Mouse (Mus musculus): ENCODE results near the gene Irgm1. TPM values are rescaled to one million over a fixed set of nuclear protein-coding genes. Genes with fewer than 3 reads are reported as not detected.

Gene Irgm1
- total and polyA plus RNA-seq, 3 experiments = 25.7 to 58.1 (median 49.0) TPM

DNA sequence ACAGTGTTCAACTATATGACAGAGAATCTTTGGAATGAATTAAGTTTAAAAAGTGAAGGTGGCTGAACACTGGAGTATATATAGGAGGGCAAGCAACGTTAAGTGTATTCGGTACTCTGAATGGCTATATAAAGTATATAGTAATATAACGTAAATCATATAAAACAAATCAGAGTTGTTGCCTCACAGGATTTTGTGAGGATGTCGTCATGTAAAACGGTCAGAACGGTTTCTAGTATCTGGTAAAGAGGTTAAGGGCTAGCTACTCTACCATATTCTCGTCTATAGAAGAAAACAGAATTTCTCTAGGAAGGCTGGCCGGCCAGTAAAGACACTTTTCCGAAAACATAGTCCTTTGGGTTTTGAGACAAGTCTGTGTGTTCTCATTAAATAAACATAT is 53.7 kb downstream of the Irgm1 start:
- no peaks in the 10 kb centered on the region for H3K9me3 ChIP-seq (replicated peaks; ENCODE audit: low read length)
- in situ Hi-C loops (cut with MboI; ENCODE audit: low pct_ligation_motif_present, low pct_unique_long_range_greater_than_20kb, low sequenced_read_pairs) = loop anchor here (5.0 kb wide), 1 partner anchor 35 kb away; no protein-coding TSS in a partner anchor

DNA sequence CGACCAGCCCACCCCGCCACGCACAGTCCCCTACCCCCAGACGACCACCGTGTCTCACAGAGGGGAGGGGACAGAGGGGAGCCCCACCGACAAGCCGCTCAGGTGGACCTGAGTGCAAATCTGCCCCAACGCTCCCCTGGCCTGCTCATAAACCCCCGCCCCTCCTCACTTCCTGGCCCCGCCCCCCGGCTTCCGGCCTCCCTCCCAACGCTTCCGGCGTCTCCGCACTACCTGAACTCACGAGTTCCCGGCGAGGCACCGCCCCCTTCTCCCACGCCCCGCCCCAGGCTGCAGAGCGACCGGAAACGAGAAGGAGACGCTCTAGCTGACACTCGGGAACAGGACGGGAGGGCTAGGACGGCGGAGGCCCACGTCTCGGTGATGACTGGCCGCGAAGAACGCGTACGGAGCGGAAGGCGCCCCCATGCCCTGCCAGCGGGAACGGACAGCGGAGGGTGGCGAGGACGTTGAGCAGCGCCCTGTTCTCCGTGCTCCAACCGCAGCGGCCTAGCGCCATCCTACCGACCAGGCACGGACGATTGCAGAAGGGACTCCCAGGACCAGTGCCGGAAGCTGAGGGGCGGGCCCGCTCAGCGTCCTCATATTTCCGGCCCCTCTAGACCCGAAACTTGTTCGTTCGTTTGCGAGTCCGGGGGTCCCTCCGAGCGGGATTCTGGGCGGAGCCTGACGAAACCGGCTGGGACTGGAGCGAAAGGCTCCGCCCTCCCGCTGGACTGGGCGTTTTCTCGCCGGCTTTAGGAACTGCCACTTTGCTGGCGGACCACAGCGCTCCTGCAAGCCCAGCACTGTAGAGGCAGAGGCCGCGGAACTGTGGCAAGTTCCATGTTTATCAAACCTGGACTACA is 54.5 kb downstream of the Irgm1 start, which contains the start of gene Trim41:
Gene Trim41, minus strand, starts transcription at position 554 of the 866 bp plus-strand sequence.
- dilution Hi-C loops (cut with MboI; ENCODE audit: extremely low pct_ligation_motif_present, extremely low pct_unique_long_range_greater_than_20kb, low sequenced_read_pairs) = no loop called here
- Histone ChIP-seq H3K79me2 (replicated peaks; ENCODE audit: control insufficient read depth, extremely low read depth, insufficient read depth, poor library complexity, severe bottlenecking) (peaks cover 27% of the 10 kb centered on the region), H3K4me1 (ENCODE audit: control insufficient read depth in 1 of 2, insufficient read depth in 2 of 2) (peaks cover 9 to 62% of the 10 kb centered on the region in 2 experiments)
- TF ChIP-seq POLR2A (IDR thresholded peaks at IDR 0.05; ENCODE audit: low read depth, low read length) = peak; percentile 88
- TF ChIP-seq SMC3 (IDR thresholded peaks at IDR 0.05; ENCODE audit: low read depth, low read length) = no peak
- TF ChIP-seq TCF12 (IDR thresholded peaks at IDR 0.05; ENCODE audit: low read depth, low read length) = peak; percentile 53
- no peak for TF ChIP-seq ZNF384 (IDR thresholded peaks at IDR 0.05; ENCODE audit: low read depth, low read length)
- TF ChIP-seq USF1 (IDR thresholded peaks at IDR 0.05; ENCODE audit: low read depth, low read length) = no peak
- no peak for TF ChIP-seq MAFK (IDR thresholded peaks at IDR 0.05; ENCODE audit: insufficient replicate concordance, low read length)
- TF ChIP-seq POLR2AphosphoS2 (IDR thresholded peaks at IDR 0.05; ENCODE audit: low read depth, low read length) = peak; percentile 64; the same call in 1 of the 2 replicates
- peak; percentile 92 for TF ChIP-seq MAZ (IDR thresholded peaks at IDR 0.05; ENCODE audit: low read depth, low read length)
- no peak for TF ChIP-seq ZC3H11A (IDR thresholded peaks at IDR 0.05; ENCODE audit: low read depth, low read length)
- peak; percentile 71 for TF ChIP-seq ZMIZ1 (IDR thresholded peaks at IDR 0.05; ENCODE audit: low read depth, low read length)
- TF ChIP-seq IRF4 (IDR thresholded peaks at IDR 0.05; ENCODE audit: low read depth, low read length) = no peak; the same call in none of the 2 replicates
- 0 out of 2 replicates have a peak, but pooled peaks have one; percentile 67 for TF ChIP-seq TBP (conservative IDR thresholded peaks at IDR 0.05; ENCODE audit: low read depth, low read length)
- peak; percentile 55; the same call in 1 of the 2 replicates for TF ChIP-seq CHD2 (IDR thresholded peaks at IDR 0.05; ENCODE audit: low read length)
- TF ChIP-seq MYC (IDR thresholded peaks at IDR 0.05; ENCODE audit: low read depth, low read length) = no peak
- peak; percentile 91 for TF ChIP-seq HCFC1 (IDR thresholded peaks at IDR 0.05; ENCODE audit: low read depth, low read length)
- no peak for TF ChIP-seq JUND (conservative IDR thresholded peaks at IDR 0.05; ENCODE audit: low read depth, low read length)
- peak; percentile 75; the same call in 1 of the 2 replicates for TF ChIP-seq MAX (IDR thresholded peaks at IDR 0.05; ENCODE audit: low read length)
- no peak for TF ChIP-seq PAX5 (IDR thresholded peaks at IDR 0.05; ENCODE audit: low read length)
- no peak; the same call in none of the 2 replicates for TF ChIP-seq ETS1 (conservative IDR thresholded peaks at IDR 0.05; ENCODE audit: low read depth, low read length)
- no peak for TF ChIP-seq ZKSCAN1 (IDR thresholded peaks at IDR 0.05; ENCODE audit: borderline replicate concordance, low read depth, low read length)
- peak; percentile 37 for TF ChIP-seq NRF1 (IDR thresholded peaks at IDR 0.05; ENCODE audit: low read depth, low read length)
- TF ChIP-seq SIN3A (IDR thresholded peaks at IDR 0.05; ENCODE audit: low read length) = peak; percentile 91
- TF ChIP-seq MEF2A (IDR thresholded peaks at IDR 0.05; ENCODE audit: borderline replicate concordance, low read depth, low read length) = peak; percentile 49
- TF ChIP-seq NELFE (IDR thresholded peaks at IDR 0.05; ENCODE audit: low read depth, low read length) = peak; percentile 88
- peak; percentile 85 for TF ChIP-seq MXI1 (IDR thresholded peaks at IDR 0.05; ENCODE audit: low read depth, low read length)
- TF ChIP-seq USF2 (conservative IDR thresholded peaks at IDR 0.05; ENCODE audit: low read depth, low read length) = no peak

More for the DNA sequence above, 53.7 kb downstream of the Irgm1 start:
- dilution Hi-C loops (cut with MboI; ENCODE audit: extremely low pct_ligation_motif_present, extremely low pct_unique_long_range_greater_than_20kb, low sequenced_read_pairs) = no loop called here
- no peak for DNase-seq (ENCODE audit: extremely low read depth)
- Histone ChIP-seq H3K4me1 (ENCODE audit: control insufficient read depth in 1 of 2, insufficient read depth in 2 of 2) (peaks cover 9 to 66% of the 10 kb centered on the region in 2 experiments), H3K36me3 (replicated peaks in 1 of 2; ENCODE audit: control insufficient read depth in 1 of 2, insufficient read depth in 1 of 2, low read length in 1 of 2) (peaks cover 12 to 30% of the 10 kb centered on the region in 2 experiments), H3K27ac (ENCODE audit: insufficient read depth, low read depth) (0 out of 2 replicates have a peak overlapping the region, but pooled peaks have one; percentile 50), H3K9ac (ENCODE audit: insufficient read depth, low read depth) (peak overlapping the region; percentile 88), H3K27me3 (replicated peaks) (no peaks in the 10 kb centered on the region), H3K4me3 (replicated peaks in 1 of 3; ENCODE audit: low read depth in 2 of 3, low read length in 2 of 3, poor library complexity in 1 of 3) (peak overlapping the region; percentile 65 to 94 (median 85)), H3K79me2 (replicated peaks; ENCODE audit: control insufficient read depth, extremely low read depth, insufficient read depth, poor library complexity, severe bottlenecking) (peaks cover 27% of the 10 kb centered on the region), H3K4me2 (ENCODE audit: insufficient read depth, low read depth, poor library complexity, severe bottlenecking) (peak overlapping the region; percentile 88)
- TF ChIP-seq CHD1 (IDR thresholded peaks at IDR 0.05; ENCODE audit: low read depth, low read length) (no peak; the same call in 1 of the 2 replicates), EP300 (IDR thresholded peaks at IDR 0.05; ENCODE audit: low read length) (no peak), MAFK (IDR thresholded peaks at IDR 0.05; ENCODE audit: insufficient replicate concordance, low read length) (no peak), TCF12 (IDR thresholded peaks at IDR 0.05; ENCODE audit: low read depth, low read length) (no peak), USF1 (IDR thresholded peaks at IDR 0.05; ENCODE audit: low read depth, low read length) (no peak), GABPA (IDR thresholded peaks at IDR 0.05; ENCODE audit: insufficient replicate concordance, low read depth, low read length) (no peak), ZMIZ1 (IDR thresholded peaks at IDR 0.05; ENCODE audit: low read depth, low read length) (no peak), CHD2 (IDR thresholded peaks at IDR 0.05; ENCODE audit: low read length) (no peak), JUN (IDR thresholded peaks at IDR 0.05; ENCODE audit: insufficient read depth, low read depth, low read length) (no peak), ZNF384 (IDR thresholded peaks at IDR 0.05; ENCODE audit: low read depth, low read length) (no peak), ZC3H11A (IDR thresholded peaks at IDR 0.05; ENCODE audit: low read depth, low read length) (no peak)

More for the DNA sequence above, 54.5 kb downstream of the Irgm1 start, which contains the start of gene Trim41:
- H3K4me3 ChIP-seq (replicated peaks in 1 of 3; ENCODE audit: low read depth in 2 of 3, low read length in 2 of 3, poor library complexity in 1 of 3) = peak within 1 kb of the TSS; percentile 72 to 94 (median 85)
- no peaks in the 10 kb centered on the region for H3K27me3 ChIP-seq (replicated peaks)
- DNase-seq (ENCODE audit: extremely low read depth) = peak; percentile 99
- H3K9me3 ChIP-seq (replicated peaks; ENCODE audit: low read length) = no peaks in the 10 kb centered on the region
- H3K36me3 ChIP-seq (replicated peaks in 1 of 2; ENCODE audit: control insufficient read depth in 1 of 2, insufficient read depth in 1 of 2, low read length in 1 of 2) = peaks cover 19 to 36% of the 10 kb centered on the region in 2 experiments
- in situ Hi-C loops (cut with MboI; ENCODE audit: low pct_ligation_motif_present, low pct_unique_long_range_greater_than_20kb, low sequenced_read_pairs) = loop anchor here (5.0 kb wide), 1 partner anchor 35 kb away; no protein-coding TSS in a partner anchor
- peak within 1 kb of the TSS; percentile 88 for H3K4me2 ChIP-seq (ENCODE audit: insufficient read depth, low read depth, poor library complexity, severe bottlenecking)
- peak within 1 kb of the TSS; percentile 92 for H3K9ac ChIP-seq (ENCODE audit: insufficient read depth, low read depth)
- peak within 1 kb of the TSS; percentile 99 for H3K27ac ChIP-seq (ENCODE audit: insufficient read depth, low read depth)

Measured in CH12.LX (cell line).